9 mouse cellular contexts compared by ENCODE assay signal in genomic region chr7:99989844-99990760, GRCm38 (mm10). TPM values are rescaled to one million over a fixed set of nuclear protein-coding genes. Genes with fewer than 3 reads are reported as not detected.
DNase-seq lines count a peak whose midpoint lies in the region; ATAC-seq and TF ChIP-seq lines count a peak whose summit lies in the region.
"Had no signal": no experiment of that assay in that cellular context is flagged by ENCODE, and none has a peak within 500 bp of the region (broad histone marks: within the 10 kb centered on the region; RNA-seq: fewer than 3 reads in every experiment).

No protein-coding gene starts in this region.

- no peak overlapping the region for H3K9ac ChIP-seq in midbrain, embryonic 15.5 days

- 62% methylated on average over 15 of the region's 15 CpGs for WGBS in midbrain, embryonic 15.5 days

- H3K4me3 ChIP-seq in left cerebral cortex, adult 2 months = no peak overlapping the region
- H3K4me3 ChIP-seq in midbrain, embryonic 15.5 days = no peak overlapping the region

- 0 out of 2 replicates have a peak overlapping the region, but pooled peaks have one; percentile 11 for H3K4me2 ChIP-seq in midbrain, embryonic 15.5 days

- H3K36me3 ChIP-seq in midbrain, embryonic 15.5 days (replicated peaks) = no peaks in the 10 kb centered on the region

- H3K27me3 ChIP-seq in midbrain, embryonic 15.5 days (replicated peaks) = no peaks in the 10 kb centered on the region

- no peaks in the 10 kb centered on the region for H3K9me3 ChIP-seq in midbrain, embryonic 15.5 days

- ATAC-seq in midbrain, embryonic 15.5 days (replicated peaks) = no peak

- H3K4me1 ChIP-seq in midbrain, embryonic 15.5 days = no peaks in the 10 kb centered on the region

- TF ChIP-seq CTCF in left cerebral cortex, adult 2 months (IDR thresholded peaks at IDR 0.05) = peak; percentile 25

- DNase-seq in embryo, embryonic 11 days = peak; percentile 48
- no peak for DNase-seq in embryo, embryonic 10.5 days (ENCODE audit: low spot score)
- DNase-seq in left cerebral cortex, adult 2 months (ENCODE audit: extremely low spot score in 1 of 2, low spot score in 2 of 2) = peak in 1 of 2 experiments; percentile 56
- no peak for DNase-seq in left cerebral cortex, adult 8-10 months (ENCODE audit: low spot score in 2 of 2)
- peak; percentile 78 to 82 for DNase-seq in adrenal gland, postnatal 36 days
- no peak for DNase-seq in thymus, postnatal 25 days
- no peak for DNase-seq in natural killer cell, adult 2 months (ENCODE audit: low spot score in 2 of 2)

- no peak overlapping the region for H3K27ac ChIP-seq in left cerebral cortex, adult 2 months
- no peak overlapping the region for H3K27ac ChIP-seq in midbrain, embryonic 15.5 days

- intact Hi-C loops in left cerebral cortex, adult 2 months (cut with DNase I) = loop anchor here (2.0 to 5.0 kb wide), 2 partner anchors 117 to 197 kb away; no protein-coding TSS in a partner anchor

RNA-seq across cellular contexts. Expression of gene Rnf169, which starts 9.9 kb away (rescaled TPM):
- 10 to 100 TPM; 49.4 to 51.3 TPM for total RNA-seq in left cerebral cortex, adult 2 months (2021)
- 10 to 100 TPM; 49.0 to 54.0 (median 51.9) TPM for total RNA-seq in left cerebral cortex, adult 8-10 months (2022)
- total RNA-seq in adrenal gland, postnatal 36 days (2021) = 10 to 100 TPM; 14.2 to 21.6 TPM
- 5.7 and 6.2 TPM in 2 replicates for polyA plus RNA-seq in midbrain, embryonic 15.5 days (2015; fragmentation: Nextera tagmentation; extraction: Ambion mirVana)

RNA-seq across cellular contexts. Expression of gene Chrdl2, which starts 15.9 kb away (rescaled TPM):
- under 1 TPM; 0.34 to 0.49 TPM for total RNA-seq in left cerebral cortex, adult 2 months (2021)
- total RNA-seq in left cerebral cortex, adult 8-10 months (2022) = under 1 TPM; 0.19 to 0.61 (median 0.48) TPM
- not detected for total RNA-seq in adrenal gland, postnatal 36 days (2021)
- polyA plus RNA-seq in midbrain, embryonic 15.5 days (2015; fragmentation: Nextera tagmentation; extraction: Ambion mirVana) = 0.34 TPM in 1 of 2 replicates, not detected in the other
- total RNA-seq: neutrophil, adult 5-6 weeks had no signal

Comparison
In these comparisons a context has a peak if more than half of its experiments do, and no peak if none do; other contexts are left out.
1. DNase-seq: peak in embryo, embryonic 11 days (single experiment) and adrenal gland, postnatal 36 days (2 of 2); none in embryo, embryonic 10.5 days (single experiment), left cerebral cortex, adult 8-10 months (0 of 2), thymus, postnatal 25 days (single experiment) and natural killer cell, adult 2 months (0 of 2).